Mouse (Mus musculus) erythroblast, embryonic 14.5 days (primary cell): ENCODE data around the gene Tspear.

ENCODE experiments used
- GATA1 ChIP-seq: IDR thresholded peaks from 2 replicates; pipeline ENCODE4 v1.6.1; 2012; ENCODE audit warnings: low read length, inconsistent platforms, mixed read lengths
- TAL1 ChIP-seq: IDR thresholded peaks from 3 replicates; pipeline ENCODE4 v1.6.1; 2012; ENCODE audit warnings: low read length, inconsistent platforms, mixed read lengths

DNA sequence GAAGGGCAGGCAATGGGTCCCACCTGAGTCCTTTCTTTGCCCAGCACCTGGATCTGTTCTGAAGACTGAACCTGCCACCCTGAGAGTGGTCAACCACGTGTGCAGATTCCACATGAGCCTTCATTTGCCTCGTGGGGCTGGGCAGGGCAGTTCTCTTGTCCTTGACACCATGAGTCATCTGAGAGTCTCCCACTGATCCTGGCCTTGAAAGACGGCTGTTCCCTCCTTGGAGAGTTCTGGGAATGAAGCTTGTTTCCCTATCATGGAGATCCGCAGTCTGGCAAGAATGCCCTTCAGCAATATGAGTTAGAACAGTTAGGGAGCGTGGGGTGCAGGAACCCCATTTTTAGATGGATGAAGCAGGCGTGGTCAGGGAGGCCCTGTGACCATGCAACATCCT lies 152.6 kb downstream of the Tspear start:
- TF ChIP-seq GATA1: no peak
- TF ChIP-seq TAL1: no peak
